Mouse (Mus musculus): ENCODE data around the gene Ninj1.

Ninj1 gene

GRCm38 (mm10) chr13:49172335-49172734 lies 14.9 kb upstream of the Ninj1 start:
- DNase-seq: peak; percentile 87 to 88

GRCm38 (mm10) chr13:49172971-49173596 lies 14.2 kb upstream of the Ninj1 start:
- DNase-seq: peak; percentile 94

GRCm38 (mm10) chr13:49175509-49175908 lies 11.8 kb upstream of the Ninj1 start:
- DNase-seq: no peak

- peak; percentile 93 for DNase-seq
Measured at GRCm38 (mm10) chr13:49178839-49179585, 8.3 kb upstream of the Ninj1 start.

GRCm38 (mm10) chr13:49180274-49180673 lies 7.0 kb upstream of the Ninj1 start:
- no peak for DNase-seq

- no peak for DNase-seq
Measured at GRCm38 (mm10) chr13:49180691-49181090, 6.6 kb upstream of the Ninj1 start.

- peak; percentile 84 to 86 for DNase-seq
Measured at GRCm38 (mm10) chr13:49181411-49181984, 5.8 kb upstream of the Ninj1 start.

- no peak for DNase-seq
Measured at GRCm38 (mm10) chr13:49183161-49183560, 4.1 kb upstream of the Ninj1 start.

GRCm38 (mm10) chr13:49183646-49184045 lies 3.6 kb upstream of the Ninj1 start:
- no peak for DNase-seq

- no peak for DNase-seq
Measured at GRCm38 (mm10) chr13:49186798-49187287, 442 bp upstream of the Ninj1 start.

GRCm38 (mm10) chr13:49188219-49188965 lies 1.1 kb downstream of the Ninj1 start:
- DNase-seq: no peak

GRCm38 (mm10) chr13:49188966-49189360 lies 1.7 kb downstream of the Ninj1 start:
- DNase-seq: no peak

GRCm38 (mm10) chr13:49189970-49190870 lies 2.9 kb downstream of the Ninj1 start:
- DNase-seq: no peak

GRCm38 (mm10) chr13:49190876-49191672 lies 3.8 kb downstream of the Ninj1 start:
- DNase-seq: no peak

GRCm38 (mm10) chr13:49191673-49192035 lies 4.4 kb downstream of the Ninj1 start:
- DNase-seq: no peak

GRCm38 (mm10) chr13:49192156-49192855 lies 5.0 kb downstream of the Ninj1 start:
- no peak for DNase-seq

GRCm38 (mm10) chr13:49193650-49194049 lies 6.4 kb downstream of the Ninj1 start:
- no peak for DNase-seq

GRCm38 (mm10) chr13:49194811-49195210 lies 7.5 kb downstream of the Ninj1 start:
- no peak for DNase-seq

GRCm38 (mm10) chr13:49195651-49196050 lies 8.4 kb downstream of the Ninj1 start:
- no peak for DNase-seq

- DNase-seq: no peak
Measured at GRCm38 (mm10) chr13:49196211-49196610, 8.9 kb downstream of the Ninj1 start.

- peak; percentile 63 to 69 for DNase-seq
Measured at GRCm38 (mm10) chr13:49196766-49197165, 9.5 kb downstream of the Ninj1 start.
